Mouse (Mus musculus) liver, embryonic 14.5 days (tissue): ENCODE results near the gene Nectin2. TPM values are rescaled to one million over a fixed set of nuclear protein-coding genes. Genes with fewer than 3 reads are reported as not detected.
A peak's percentile ranks its signal among the peaks of the same experiment; 100 is the strongest.

Experiments used
- ATAC-seq: fragments of 200-750 bp; cut with Nextera tagmentation; 2 replicates; pipeline ENCODE4 v1.8.0; 2017; ENCODE audit warnings: moderate number of reproducible peaks, mild to moderate bottlenecking, moderate library complexity; ENCODE audit not compliant: insufficient read depth
- DNase-seq, 3 experiments: peaks; one replicate each; pipeline ENCODE4 v3.0.0-alpha.2; 2012 to 2013; ENCODE audit warnings: low read depth in 3 of 3, low spot score in 3 of 3
- H3K27ac ChIP-seq: fragments of 300-500 bp; sonication (generic); 2 replicates; pipeline ENCODE4 v1.5.1; 2014; ENCODE audit warnings: moderate library complexity, mild to moderate bottlenecking, control low read depth, inconsistent platforms
- H3K27me3 ChIP-seq: fragments of 300-500 bp; sonication (generic); 2 replicates; pipeline ENCODE4 v1.6.1; 2014; ENCODE audit warnings: mild to moderate bottlenecking, low read length, moderate library complexity; ENCODE audit not compliant: control insufficient read depth, insufficient read depth
- H3K36me3 ChIP-seq: fragments of 300-500 bp; sonication (generic); replicated peaks from 2 replicates; pipeline ENCODE4 v1.6.1; 2014; ENCODE audit warnings: low read depth; ENCODE audit not compliant: control insufficient read depth, insufficient read depth
- H3K4me1 ChIP-seq, 2 experiments: fragments of 200-500 bp in 1 of 2; fragments of 300-500 bp in 1 of 2; sonication (generic) in 1 of 2; replicated peaks; 2 replicates each; pipeline ENCODE4 v1.6.1; 2012 to 2014; ENCODE audit warnings: antibody characterized with exemption in 1 of 2, inconsistent platforms in 1 of 2, low read length in 1 of 2; ENCODE audit not compliant: control insufficient read depth in 2 of 2, insufficient read depth in 2 of 2
- H3K4me2 ChIP-seq: fragments of 300-500 bp; sonication (generic); 2 replicates; pipeline ENCODE4 v1.6.1; 2014; ENCODE audit warnings: low read depth, mild to moderate bottlenecking, control low read depth, moderate library complexity
- H3K4me3 ChIP-seq, 2 experiments: fragments of 200-500 bp in 1 of 2; fragments of 300-500 bp in 1 of 2; sonication (generic) in 1 of 2; 2 replicates each; pipeline ENCODE4 v1.5.1; 2012 to 2014; ENCODE audit warnings: low read depth in 2 of 2, low read length in 2 of 2, mild to moderate bottlenecking in 2 of 2, control low read depth in 1 of 2, inconsistent platforms in 1 of 2, moderate library complexity in 1 of 2; ENCODE audit not compliant: insufficient read depth in 1 of 2
- H3K9ac ChIP-seq: fragments of 300-500 bp; sonication (generic); replicated peaks from 2 replicates; pipeline ENCODE4 v1.6.1; 2014; ENCODE audit warnings: mild to moderate bottlenecking, control low read depth, moderate library complexity
- H3K9me3 ChIP-seq: fragments of 300-500 bp; sonication (generic); 2 replicates; pipeline ENCODE4 v1.6.1; 2016; ENCODE audit warnings: low read length, mixed read lengths; ENCODE audit not compliant: control insufficient read depth
- CTCF ChIP-seq: IDR thresholded peaks from 2 replicates; pipeline ENCODE4 v1.5.1; 2016; ENCODE audit warnings: antibody characterized with exemption, low read depth, control low read depth
- EP300 ChIP-seq: IDR thresholded peaks from 2 replicates; pipeline ENCODE4 v1.6.1; 2016; ENCODE audit warnings: antibody characterized with exemption, low read depth
- WGBS: fragments of 180-500 bp; shearing (Covaris S2); extraction: QIAGEN DNeasy Blood & Tissue Kit; methylation state at CpG from one replicate; pipeline ENCODE4 v1.1.7; 2014; ENCODE audit not compliant: insufficient replicate concordance; 5-methylcytosine and 5-hydroxymethylcytosine counted together
- polyA plus RNA-seq, 2 experiments: library from polyadenylated mRNA; depleted of rRNA in 1 of 2; stranded (reverse) in 1 of 2; unstranded in 1 of 2; fragments of >200 nt; fragmentation: Nextera tagmentation in 1 of 2; extraction: Ambion mirVana in 1 of 2; gene quantifications; 2 replicates each; pipeline versions ENCODE4 v1.2.1 to v1.2.3; 2012 to 2014

Nectin2 gene
- polyA plus RNA-seq, 2 experiments: 7.8 to 10.2 TPM

- ATAC-seq (no peak), DNase-seq (no peak)
- Histone ChIP-seq H3K4me1 (peaks cover 0 to 7% of the 10 kb centered on the region in 2 experiments; a peak in 2 of 4 replicates), H3K27me3 (no peaks in the 10 kb centered on the region), H3K36me3 (no peaks in the 10 kb centered on the region), H3K4me2 (no peak overlapping the region), H3K4me3 (no peak overlapping the region), H3K27ac (no peak overlapping the region), H3K9me3 (no peaks in the 10 kb centered on the region), H3K9ac (no peak overlapping the region)
- TF ChIP-seq CTCF (no peak), EP300 (no peak)
- 70% methylated on average over 10 of the region's 10 CpGs for WGBS
Observed at GRCm38 (mm10) chr7:19671511-19671910, 78.8 kb downstream of the Nectin2 start.

DNA sequence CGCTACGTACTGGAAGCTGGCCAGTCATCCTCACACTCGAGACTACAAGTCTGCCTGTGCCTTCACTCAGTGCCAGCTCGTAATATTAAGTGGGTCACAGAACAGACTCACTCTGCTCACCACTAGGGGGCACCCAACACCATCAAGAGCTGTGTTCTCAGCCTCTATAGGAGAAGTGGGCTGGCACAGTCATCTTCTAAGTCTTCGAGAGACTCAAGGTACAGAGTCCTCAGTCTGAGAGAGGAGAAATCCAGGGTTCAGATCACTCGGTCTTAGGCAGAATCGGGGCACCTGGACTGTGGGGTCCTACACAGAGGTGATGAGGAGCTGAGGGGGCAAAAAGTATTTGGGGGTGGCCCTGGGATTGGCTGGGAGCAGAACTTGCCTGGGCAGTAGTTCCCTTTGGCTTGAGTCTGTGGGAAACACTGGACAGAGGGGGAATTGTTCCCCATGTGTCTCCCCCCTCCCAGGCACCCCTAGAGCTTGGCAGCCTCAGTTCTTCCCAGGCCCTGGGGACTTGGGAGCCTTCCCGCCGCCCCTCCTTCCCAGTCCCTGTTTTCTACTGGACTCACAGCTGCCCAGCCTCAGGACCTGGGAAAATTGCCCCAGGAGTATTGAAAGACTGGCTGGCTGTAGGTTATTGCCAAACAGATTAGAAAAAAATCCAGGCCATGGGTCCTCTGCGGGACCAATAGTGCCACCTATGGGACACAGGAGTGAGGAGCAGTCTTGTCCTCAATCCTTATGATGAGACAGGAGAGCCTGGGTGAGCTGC, 81.1 kb downstream of the Nectin2 start:
- Histone ChIP-seq H3K9me3 (no peaks in the 10 kb centered on the region), H3K27ac (no peak overlapping the region; the same call in 1 of the 2 replicates), H3K4me1 (peaks cover 7 to 11% of the 10 kb centered on the region in 2 experiments), H3K4me2 (peak overlapping the region; percentile 43), H3K27me3 (no peaks in the 10 kb centered on the region), H3K9ac (no peak overlapping the region), H3K4me3 (no peak overlapping the region), H3K36me3 (no peaks in the 10 kb centered on the region)
- WGBS: 5% methylated on average over 10 of the region's 10 CpGs
- peak; percentile 45 for ATAC-seq
- TF ChIP-seq CTCF (peak; percentile 98), EP300 (no peak)
- DNase-seq: peak; percentile 77 to 84 (median 79)

GRCm38 (mm10) chr7:19667434-19667833, 82.8 kb downstream of the Nectin2 start:
- Histone ChIP-seq H3K4me1 (peaks cover 14 to 19% of the 10 kb centered on the region in 2 experiments), H3K9me3 (no peaks in the 10 kb centered on the region), H3K9ac (no peak overlapping the region), H3K27ac (no peak overlapping the region), H3K36me3 (peaks cover 2% of the 10 kb centered on the region; the same call in 1 of the 2 replicates), H3K27me3 (no peaks in the 10 kb centered on the region), H3K4me3 (no peak overlapping the region), H3K4me2 (no peak overlapping the region)
- no peak for TF ChIP-seq EP300
- no peak for TF ChIP-seq CTCF
- DNase-seq: no peak
- ATAC-seq: no peak
- WGBS: 66% methylated on average over 2 of the region's 2 CpGs

DNA sequence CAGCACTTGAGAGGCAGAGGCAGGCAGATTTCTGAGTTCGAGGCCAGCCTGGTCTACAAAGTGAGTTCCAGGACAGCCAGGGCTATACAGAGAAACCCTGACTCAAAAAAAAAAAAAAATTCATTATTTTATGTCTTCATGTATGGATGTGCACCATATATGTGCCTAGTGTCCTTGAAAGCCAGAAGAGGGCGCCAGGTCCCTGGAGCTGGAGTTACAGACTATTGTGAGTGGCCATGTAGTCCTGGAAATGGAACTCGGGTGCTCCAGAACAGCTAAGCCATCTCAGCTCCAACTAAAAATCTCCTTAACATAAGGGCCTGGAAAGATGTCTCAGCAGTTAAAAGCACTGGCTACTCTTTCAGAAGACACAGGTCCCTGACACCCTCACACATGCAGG, 83.5 kb downstream of the Nectin2 start:
- H3K4me3 ChIP-seq: no peak overlapping the region
- no peak overlapping the region for H3K4me2 ChIP-seq
- H3K9me3 ChIP-seq: no peaks in the 10 kb centered on the region
- peaks cover 14 to 19% of the 10 kb centered on the region in 2 experiments for H3K4me1 ChIP-seq
- TF ChIP-seq CTCF: peak; percentile 52
- TF ChIP-seq EP300: no peak
- DNase-seq (no peak), ATAC-seq (no peak)
- H3K36me3 ChIP-seq: peaks cover 5% of the 10 kb centered on the region
- WGBS: 53% methylated on average over 3 of the region's 3 CpGs
- H3K27ac ChIP-seq: no peak overlapping the region
- H3K27me3 ChIP-seq: no peaks in the 10 kb centered on the region
- H3K9ac ChIP-seq: no peak overlapping the region

Other genes with a start within 250 kb of the Nectin2 start
- 2.0 and 2.7 TPM in 2 replicates for gene Bloc1s3, start 242.1 kb downstream of the Nectin2 start, polyA plus RNA-seq (2012; rRNA removed)
- 0.39 and 0.56 TPM in 2 replicates for gene Bloc1s3, start 242.1 kb downstream of the Nectin2 start, polyA plus RNA-seq (2014; fragmentation: Nextera tagmentation; extraction: Ambion mirVana)
- 24.1 and 28.1 TPM in 2 replicates for gene Trappc6a, start 242.1 kb downstream of the Nectin2 start, polyA plus RNA-seq (2012; rRNA removed)
- 40.0 and 40.2 TPM in 2 replicates for gene Trappc6a, start 242.1 kb downstream of the Nectin2 start, polyA plus RNA-seq (2014; fragmentation: Nextera tagmentation; extraction: Ambion mirVana)
- 0.01 and 0.04 TPM in 2 replicates for gene Nkpd1, start 232.6 kb downstream of the Nectin2 start, polyA plus RNA-seq (2012; rRNA removed)
- gene Nkpd1, start 232.6 kb downstream of the Nectin2 start, polyA plus RNA-seq (2014; fragmentation: Nextera tagmentation; extraction: Ambion mirVana): not detected in 2 replicates
- 21.8 and 27.0 TPM in 2 replicates for gene Ppp1r37, start 187.4 kb downstream of the Nectin2 start, polyA plus RNA-seq (2012; rRNA removed)
- gene Ppp1r37, start 187.4 kb downstream of the Nectin2 start, polyA plus RNA-seq (2014; fragmentation: Nextera tagmentation; extraction: Ambion mirVana): 1.5 and 2.0 TPM in 2 replicates
- 0.66 and 0.96 TPM in 2 replicates for gene Zfp296, start 173.2 kb downstream of the Nectin2 start, polyA plus RNA-seq (2012; rRNA removed)
- gene Zfp296, start 173.2 kb downstream of the Nectin2 start, polyA plus RNA-seq (2014; fragmentation: Nextera tagmentation; extraction: Ambion mirVana): 0.38 and 0.41 TPM in 2 replicates
- gene Gemin7, start 172.9 kb downstream of the Nectin2 start, polyA plus RNA-seq (2012; rRNA removed): 34.8 and 39.6 TPM in 2 replicates
- 83.1 and 91.6 TPM in 2 replicates for gene Gemin7, start 172.9 kb downstream of the Nectin2 start, polyA plus RNA-seq (2014; fragmentation: Nextera tagmentation; extraction: Ambion mirVana)
- gene Clasrp, start 146.0 kb downstream of the Nectin2 start, polyA plus RNA-seq (2012; rRNA removed): 21.3 and 23.3 TPM in 2 replicates
- gene Clasrp, start 146.0 kb downstream of the Nectin2 start, polyA plus RNA-seq (2014; fragmentation: Nextera tagmentation; extraction: Ambion mirVana): 7.5 and 8.6 TPM in 2 replicates
- 1.0 and 1.1 TPM in 2 replicates for gene Relb, start 121.0 kb downstream of the Nectin2 start, polyA plus RNA-seq (2012; rRNA removed)
- gene Relb, start 121.0 kb downstream of the Nectin2 start, polyA plus RNA-seq (2014; fragmentation: Nextera tagmentation; extraction: Ambion mirVana): 0.89 and 1.2 TPM in 2 replicates
- 20.6 and 20.9 TPM in 2 replicates for gene Clptm1, start 85.5 kb downstream of the Nectin2 start, polyA plus RNA-seq (2012; rRNA removed)
- 44.4 and 50.4 TPM in 2 replicates for gene Clptm1, start 85.5 kb downstream of the Nectin2 start, polyA plus RNA-seq (2014; fragmentation: Nextera tagmentation; extraction: Ambion mirVana)
- 494 and 507 TPM in 2 replicates for gene Apoc2, start 72.5 kb downstream of the Nectin2 start, polyA plus RNA-seq (2012; rRNA removed)
- gene Apoc2, start 72.5 kb downstream of the Nectin2 start, polyA plus RNA-seq (2014; fragmentation: Nextera tagmentation; extraction: Ambion mirVana): 990 and 1,023 TPM in 2 replicates
- gene Gm44805, start 69.1 kb downstream of the Nectin2 start, polyA plus RNA-seq (2012; rRNA removed): 3.3 and 5.1 TPM in 2 replicates
- 29.0 and 48.5 TPM in 2 replicates for gene Gm44805, start 69.1 kb downstream of the Nectin2 start, polyA plus RNA-seq (2014; fragmentation: Nextera tagmentation; extraction: Ambion mirVana)
- 90.9 and 154 TPM in 2 replicates for gene Apoc4, start 69.0 kb downstream of the Nectin2 start, polyA plus RNA-seq (2012; rRNA removed)
- gene Apoc4, start 69.0 kb downstream of the Nectin2 start, polyA plus RNA-seq (2014; fragmentation: Nextera tagmentation; extraction: Ambion mirVana): 181 and 200 TPM in 2 replicates
- 203 and 204 TPM in 2 replicates for gene Apoc1, start 57.8 kb downstream of the Nectin2 start, polyA plus RNA-seq (2012; rRNA removed)
- 390 TPM in 2 replicates for gene Apoc1, start 57.8 kb downstream of the Nectin2 start, polyA plus RNA-seq (2014; fragmentation: Nextera tagmentation; extraction: Ambion mirVana)
- 1,802 and 2,400 TPM in 2 replicates for gene Apoe, start 51.3 kb downstream of the Nectin2 start, polyA plus RNA-seq (2012; rRNA removed)
- 1,630 and 1,854 TPM in 2 replicates for gene Apoe, start 51.3 kb downstream of the Nectin2 start, polyA plus RNA-seq (2014; fragmentation: Nextera tagmentation; extraction: Ambion mirVana)
- gene Tomm40, start 35.0 kb downstream of the Nectin2 start, polyA plus RNA-seq (2012; rRNA removed): 53.7 and 57.3 TPM in 2 replicates
- gene Tomm40, start 35.0 kb downstream of the Nectin2 start, polyA plus RNA-seq (2014; fragmentation: Nextera tagmentation; extraction: Ambion mirVana): 58.2 and 75.8 TPM in 2 replicates
- gene Bcam, start 20.5 kb upstream of the Nectin2 start, polyA plus RNA-seq (2012; rRNA removed): 6.3 and 7.6 TPM in 2 replicates
- gene Bcam, start 20.5 kb upstream of the Nectin2 start, polyA plus RNA-seq (2014; fragmentation: Nextera tagmentation; extraction: Ambion mirVana): 4.9 and 6.6 TPM in 2 replicates
- gene Cblc, start 46.3 kb upstream of the Nectin2 start, polyA plus RNA-seq (2012; rRNA removed): 0.95 and 1.2 TPM in 2 replicates
- gene Cblc, start 46.3 kb upstream of the Nectin2 start, polyA plus RNA-seq (2014; fragmentation: Nextera tagmentation; extraction: Ambion mirVana): 1.1 and 1.3 TPM in 2 replicates
- gene Bcl3, start 72.3 kb upstream of the Nectin2 start, polyA plus RNA-seq (2012; rRNA removed): 2.7 and 3.1 TPM in 2 replicates
- gene Bcl3, start 72.3 kb upstream of the Nectin2 start, polyA plus RNA-seq (2014; fragmentation: Nextera tagmentation; extraction: Ambion mirVana): 3.5 and 3.8 TPM in 2 replicates
- not detected in 2 replicates for gene Gm19345, start 101.5 kb upstream of the Nectin2 start, polyA plus RNA-seq (2012; rRNA removed)
- gene Gm19345, start 101.5 kb upstream of the Nectin2 start, polyA plus RNA-seq (2014; fragmentation: Nextera tagmentation; extraction: Ambion mirVana): not detected in 2 replicates
- gene Ceacam16, start 110.8 kb upstream of the Nectin2 start, polyA plus RNA-seq (2012; rRNA removed): 0.04 TPM in 1 of 2 replicates, not detected in the other
- gene Ceacam16, start 110.8 kb upstream of the Nectin2 start, polyA plus RNA-seq (2014; fragmentation: Nextera tagmentation; extraction: Ambion mirVana): 0.08 TPM in 1 of 2 replicates, not detected in the other
- 0.01 TPM in 1 of 2 replicates, not detected in the other for gene Ceacam19, start 137.5 kb upstream of the Nectin2 start, polyA plus RNA-seq (2012; rRNA removed)
- gene Ceacam19, start 137.5 kb upstream of the Nectin2 start, polyA plus RNA-seq (2014; fragmentation: Nextera tagmentation; extraction: Ambion mirVana): not detected in 2 replicates
- 2.3 and 2.6 TPM in 2 replicates for gene Pvr, start 170.7 kb upstream of the Nectin2 start, polyA plus RNA-seq (2012; rRNA removed)
- 0.95 and 1.8 TPM in 2 replicates for gene Pvr, start 170.7 kb upstream of the Nectin2 start, polyA plus RNA-seq (2014; fragmentation: Nextera tagmentation; extraction: Ambion mirVana)
- gene Igsf23, start 200.3 kb upstream of the Nectin2 start, polyA plus RNA-seq (2012; rRNA removed): 0.15 and 0.24 TPM in 2 replicates
- 0.11 TPM in 1 of 2 replicates, not detected in the other for gene Igsf23, start 200.3 kb upstream of the Nectin2 start, polyA plus RNA-seq (2014; fragmentation: Nextera tagmentation; extraction: Ambion mirVana)
- not detected in 2 replicates for gene Ceacam20, start 214.9 kb upstream of the Nectin2 start, polyA plus RNA-seq (2012; rRNA removed)
- not detected in 2 replicates for gene Ceacam20, start 214.9 kb upstream of the Nectin2 start, polyA plus RNA-seq (2014; fragmentation: Nextera tagmentation; extraction: Ambion mirVana)
- not detected in 2 replicates for gene Nlrp9b, start 241.0 kb upstream of the Nectin2 start, polyA plus RNA-seq (2012; rRNA removed)
- gene Nlrp9b, start 241.0 kb upstream of the Nectin2 start, polyA plus RNA-seq (2014; fragmentation: Nextera tagmentation; extraction: Ambion mirVana): not detected in 2 replicates